Mouse (Mus musculus): ENCODE measurements around the gene Gm12258. TPM values are rescaled to one million over a fixed set of nuclear protein-coding genes. Genes with fewer than 3 reads are reported as not detected.

Gm12258 gene
- polyA plus RNA-seq (2012; rRNA removed; ENCODE audit: low replicate concordance) = 2.2 and 4.6 TPM in 2 replicates

DNA sequence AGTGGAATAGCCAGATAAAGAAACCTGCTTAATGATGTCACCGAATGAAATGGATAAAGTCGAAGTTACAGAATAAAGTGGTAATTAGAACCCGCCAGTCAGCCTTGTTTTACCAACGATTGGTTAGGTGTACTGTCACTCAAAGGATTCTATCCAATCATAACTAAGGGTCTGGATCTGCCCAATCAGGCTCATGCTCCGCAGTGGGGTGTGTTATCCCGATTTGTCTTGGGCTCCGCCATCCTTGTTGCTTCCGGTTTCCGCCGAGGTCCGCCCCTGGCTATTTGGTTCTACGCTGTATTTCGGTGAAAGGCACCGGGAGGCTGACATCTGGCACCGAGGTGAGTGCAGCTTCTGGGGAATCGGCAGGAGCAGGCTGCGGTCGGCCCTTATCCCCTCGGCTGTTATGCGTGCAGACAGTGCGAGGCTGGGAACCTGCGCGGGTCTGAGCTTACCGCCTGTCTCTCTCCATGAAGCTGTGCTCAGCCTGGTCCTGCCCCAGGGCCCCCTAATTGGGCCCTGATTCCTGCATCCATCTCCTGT is at the start of gene Gm12258:
Gm12258 (plus strand) TSS at position 240 of the 543 bp plus-strand sequence.

DNA sequence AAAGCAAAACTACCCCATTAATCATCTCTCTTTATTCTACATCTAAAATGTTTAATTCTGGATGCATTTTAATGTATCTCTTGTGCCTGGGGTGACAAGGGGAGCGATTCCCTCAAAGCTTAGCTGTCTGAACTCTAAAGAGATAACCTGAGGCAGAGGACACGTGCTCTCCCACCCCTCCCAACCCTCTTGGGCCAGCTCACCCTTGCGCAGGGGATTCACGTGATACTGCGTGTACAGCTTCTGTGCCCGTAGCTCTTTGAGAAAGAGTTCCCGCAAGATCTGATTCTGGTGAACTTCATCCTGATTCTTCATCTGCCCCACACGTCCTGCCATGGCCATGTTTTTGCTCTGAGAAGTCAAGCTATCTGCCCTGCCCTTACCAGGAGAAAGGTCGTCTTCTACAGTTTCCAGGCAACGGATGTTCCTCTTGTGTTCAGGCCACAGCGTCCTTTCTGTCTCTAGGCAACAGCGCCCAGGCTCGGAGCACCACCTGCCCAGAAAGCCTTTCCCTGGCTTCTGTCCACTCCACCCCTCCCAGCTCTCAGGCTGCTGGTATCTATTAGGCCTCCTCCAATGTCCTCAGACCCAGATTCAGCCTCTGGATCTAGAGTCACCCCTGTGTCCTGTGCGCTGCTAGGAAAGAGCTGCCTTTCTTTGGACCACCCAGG is 45.3 kb upstream of the Gm12258 start, which contains the start of gene Fam183b:
Fam183b (minus strand) TSS at position 403 of the 671 bp plus-strand sequence.

DNA sequence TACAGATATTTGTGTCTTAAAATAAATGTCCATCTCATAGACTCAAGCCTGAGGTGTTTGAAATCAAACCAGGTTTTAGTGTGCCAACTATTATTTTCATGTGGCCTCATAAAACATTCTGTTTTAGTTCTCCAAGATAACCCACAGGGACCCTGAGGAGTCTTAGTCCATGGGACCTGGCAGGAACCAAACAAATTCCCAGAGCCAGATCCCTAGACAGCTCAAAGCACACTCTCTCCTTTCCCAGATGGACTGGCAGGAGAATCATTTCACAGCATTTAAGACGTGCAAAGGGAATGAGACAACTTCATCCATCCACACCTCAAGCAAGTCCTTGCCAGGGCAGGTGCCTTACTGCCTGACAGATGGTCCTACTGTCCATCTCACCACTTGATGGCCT is 32.3 kb upstream of the Gm12258 start, which contains the start of gene Olfr313:
Olfr313 (plus strand) TSS at position 301 of the 400 bp plus-strand sequence.

DNA sequence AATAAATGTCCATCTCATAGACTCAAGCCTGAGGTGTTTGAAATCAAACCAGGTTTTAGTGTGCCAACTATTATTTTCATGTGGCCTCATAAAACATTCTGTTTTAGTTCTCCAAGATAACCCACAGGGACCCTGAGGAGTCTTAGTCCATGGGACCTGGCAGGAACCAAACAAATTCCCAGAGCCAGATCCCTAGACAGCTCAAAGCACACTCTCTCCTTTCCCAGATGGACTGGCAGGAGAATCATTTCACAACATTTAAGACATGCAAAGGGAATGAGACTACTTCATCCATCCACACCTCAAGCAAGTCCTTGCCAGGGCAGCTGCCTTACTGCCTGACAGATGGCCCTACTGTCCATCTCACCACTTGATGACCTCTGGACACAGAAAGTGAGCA is 18.0 kb upstream of the Gm12258 start, which contains the start of gene Olfr312:
Olfr312 (plus strand) TSS at position 301 of the 400 bp plus-strand sequence.

DNA sequence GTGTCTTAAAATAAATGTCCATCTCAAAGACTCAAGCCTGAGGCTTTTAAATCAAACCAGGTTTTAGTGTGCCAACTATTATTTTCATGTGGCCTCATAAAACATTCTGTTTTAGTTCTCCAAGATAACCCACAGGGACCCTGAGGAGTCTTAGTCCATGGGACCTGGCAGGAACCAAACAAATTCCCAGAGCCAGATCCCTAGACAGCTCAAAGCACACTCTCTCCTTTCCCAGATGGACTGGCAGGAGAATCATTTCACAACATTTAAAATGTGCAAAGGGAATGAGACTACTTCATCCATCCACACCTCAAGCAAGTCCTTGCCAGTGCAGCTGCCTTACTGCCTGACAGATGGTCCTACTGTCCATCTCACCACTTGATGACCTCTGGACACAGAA is 8.0 kb upstream of the Gm12258 start, which contains the start of gene Olfr311:
Olfr311 (plus strand) TSS at position 301 of the 400 bp plus-strand sequence.

DNA sequence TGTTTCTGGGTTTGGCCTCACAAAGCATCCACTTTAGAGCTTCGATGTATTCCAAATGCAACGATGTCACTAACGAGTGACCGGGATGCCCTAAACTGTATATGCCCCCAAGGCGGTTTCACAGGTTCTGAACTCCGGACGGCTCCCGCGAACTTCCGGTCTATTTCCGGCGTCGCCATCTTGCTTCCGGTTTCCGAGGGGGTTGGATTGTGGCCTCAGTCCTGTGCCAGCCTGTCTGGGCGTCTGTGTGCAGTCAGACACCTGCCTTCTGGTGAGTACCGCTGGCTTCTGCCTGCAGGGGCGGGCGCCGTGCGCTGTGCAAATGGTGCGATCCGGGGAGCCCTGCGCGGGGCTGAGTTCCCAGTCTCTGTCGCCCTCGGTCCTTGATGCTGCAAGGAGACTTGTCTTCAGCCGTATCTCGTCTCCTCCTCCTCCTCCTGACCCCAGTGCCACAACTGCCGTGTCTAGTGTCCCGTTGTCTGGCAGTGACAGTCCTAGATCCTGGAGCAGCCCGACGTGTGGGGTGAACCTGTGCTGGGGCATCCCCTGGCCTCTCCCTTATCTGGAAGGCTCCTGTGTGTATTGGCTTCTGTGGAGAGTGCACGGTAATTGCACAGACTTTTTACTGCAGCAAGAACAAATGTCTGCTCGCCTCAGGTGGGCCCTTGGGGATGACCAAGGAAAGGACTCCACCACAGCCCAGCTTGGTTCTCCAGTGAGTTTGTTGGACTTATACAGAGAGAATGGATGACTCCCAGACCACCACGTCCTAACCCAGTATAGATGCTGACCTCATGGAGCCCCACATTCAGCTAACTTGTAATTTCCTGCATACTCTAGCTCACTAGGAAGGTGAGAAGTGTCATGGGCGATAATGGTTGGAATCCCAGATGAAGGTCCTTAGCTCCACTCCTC is 20.3 kb downstream of the Gm12258 start, which contains the start of gene 2810021J22Rik:
2810021J22Rik (plus strand) TSS at position 178 of the 915 bp plus-strand sequence.

DNA sequence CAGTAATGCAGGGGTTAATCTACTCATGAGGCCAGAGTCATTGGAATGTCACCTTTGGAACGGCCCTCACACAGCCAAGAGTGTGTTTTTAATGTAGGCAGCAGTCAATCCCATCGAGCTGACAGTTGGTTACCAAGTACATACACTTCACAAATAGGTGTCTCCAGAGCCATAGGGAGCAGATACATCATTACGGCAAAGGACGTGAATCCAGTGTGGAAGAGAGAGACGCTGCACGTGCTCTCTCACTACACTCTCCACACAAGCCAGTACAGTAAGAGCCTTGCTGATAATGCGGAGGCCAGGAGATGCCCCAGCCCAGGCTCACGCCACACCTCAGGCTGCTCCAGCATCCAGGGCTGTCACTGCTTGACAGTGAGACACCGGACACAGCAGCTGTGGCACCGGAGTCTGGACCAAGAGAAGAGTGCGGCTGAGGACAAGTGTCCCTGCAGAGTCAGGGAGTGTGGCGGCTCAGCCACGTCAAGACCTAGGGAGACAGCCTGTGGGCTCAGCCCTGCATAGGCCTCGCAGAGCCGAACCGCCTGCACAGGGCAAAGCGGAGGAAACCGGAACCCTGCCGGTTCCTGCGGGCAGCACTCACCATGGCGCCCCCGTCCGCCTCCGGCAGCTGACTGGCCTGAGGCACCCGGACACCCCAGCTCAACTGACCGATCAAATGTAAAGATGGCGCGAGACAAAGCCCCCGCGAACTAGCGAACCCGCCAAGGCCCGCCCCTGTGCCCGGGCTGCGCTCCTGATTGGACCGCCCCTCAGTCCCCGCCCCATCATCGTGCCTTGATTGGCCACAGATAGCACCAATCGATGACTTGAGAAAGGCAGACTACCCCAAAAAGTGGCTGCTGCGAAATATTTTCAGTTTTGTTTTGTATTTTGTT is 56.8 kb downstream of the Gm12258 start, which contains the start of gene Zfp39:
Zfp39 (minus strand) TSS at position 715 of the 899 bp plus-strand sequence.

Other genes starting within 250 kb of the Gm12258 start
- gene 2210407C18Rik, start 231.1 kb upstream of the Gm12258 start, polyA plus RNA-seq (2012; rRNA removed; ENCODE audit: low replicate concordance) = 0.82 and 1.9 TPM in 2 replicates
- 0.92 TPM in 1 of 2 replicates, not detected in the other for gene Olfr323, start 216.7 kb upstream of the Gm12258 start, polyA plus RNA-seq (2012; rRNA removed; ENCODE audit: low replicate concordance)
- 0.11 TPM in 1 of 2 replicates, not detected in the other for gene Trim58, start 206.7 kb upstream of the Gm12258 start, polyA plus RNA-seq (2012; rRNA removed; ENCODE audit: low replicate concordance)
- not detected in 2 replicates for gene Olfr322, start 188.4 kb upstream of the Gm12258 start, polyA plus RNA-seq (2012; rRNA removed; ENCODE audit: low replicate concordance)
- gene Olfr320, start 166.1 kb upstream of the Gm12258 start, polyA plus RNA-seq (2012; rRNA removed; ENCODE audit: low replicate concordance) = not detected in 2 replicates
- gene Olfr319, start 148.0 kb upstream of the Gm12258 start, polyA plus RNA-seq (2012; rRNA removed; ENCODE audit: low replicate concordance) = not detected in 2 replicates
- gene Olfr318, start 123.1 kb upstream of the Gm12258 start, polyA plus RNA-seq (2012; rRNA removed; ENCODE audit: low replicate concordance) = not detected in 2 replicates
- gene Olfr317, start 107.9 kb upstream of the Gm12258 start, polyA plus RNA-seq (2012; rRNA removed; ENCODE audit: low replicate concordance) = not detected in 2 replicates
- not detected in 2 replicates for gene Olfr316, start 94.4 kb upstream of the Gm12258 start, polyA plus RNA-seq (2012; rRNA removed; ENCODE audit: low replicate concordance)
- gene Olfr315, start 74.0 kb upstream of the Gm12258 start, polyA plus RNA-seq (2012; rRNA removed; ENCODE audit: low replicate concordance) = not detected in 2 replicates
- not detected in 2 replicates for gene Olfr314, start 64.2 kb upstream of the Gm12258 start, polyA plus RNA-seq (2012; rRNA removed; ENCODE audit: low replicate concordance)
- gene Fam183b, start 45.2 kb upstream of the Gm12258 start, polyA plus RNA-seq (2012; rRNA removed; ENCODE audit: low replicate concordance) = 0.62 TPM in 1 of 2 replicates, not detected in the other
- not detected in 2 replicates for gene Olfr313, start 32.2 kb upstream of the Gm12258 start, polyA plus RNA-seq (2012; rRNA removed; ENCODE audit: low replicate concordance)
- not detected in 2 replicates for gene Olfr312, start 17.9 kb upstream of the Gm12258 start, polyA plus RNA-seq (2012; rRNA removed; ENCODE audit: low replicate concordance)
- not detected in 2 replicates for gene Olfr311, start 7.9 kb upstream of the Gm12258 start, polyA plus RNA-seq (2012; rRNA removed; ENCODE audit: low replicate concordance)
- gene 2810021J22Rik, start 20.1 kb downstream of the Gm12258 start, polyA plus RNA-seq (2012; rRNA removed; ENCODE audit: low replicate concordance) = 2.4 and 5.2 TPM in 2 replicates
- gene Zfp39, start 57.1 kb downstream of the Gm12258 start, polyA plus RNA-seq (2012; rRNA removed; ENCODE audit: low replicate concordance) = 0.98 and 1.5 TPM in 2 replicates
- not detected in 2 replicates for gene Btnl10, start 70.8 kb downstream of the Gm12258 start, polyA plus RNA-seq (2012; rRNA removed; ENCODE audit: low replicate concordance)
- 207 and 342 TPM in 2 replicates for gene Rnf187, start 91.8 kb downstream of the Gm12258 start, polyA plus RNA-seq (2012; rRNA removed; ENCODE audit: low replicate concordance)
- 2.9 and 6.0 TPM in 2 replicates for gene Hist3h2ba, start 101.8 kb downstream of the Gm12258 start, polyA plus RNA-seq (2012; rRNA removed; ENCODE audit: low replicate concordance)
- gene Hist3h2a, start 107.5 kb downstream of the Gm12258 start, polyA plus RNA-seq (2012; rRNA removed; ENCODE audit: low replicate concordance) = 15.2 and 22.0 TPM in 2 replicates
- gene Trim17, start 107.5 kb downstream of the Gm12258 start, polyA plus RNA-seq (2012; rRNA removed; ENCODE audit: low replicate concordance) = 0.23 and 0.53 TPM in 2 replicates
- gene Trim11, start 130.9 kb downstream of the Gm12258 start, polyA plus RNA-seq (2012; rRNA removed; ENCODE audit: low replicate concordance) = 25.9 and 52.2 TPM in 2 replicates

Measured in mammary gland, adult 2 months (tissue).